38 mouse cellular contexts compared by ENCODE assay signal in the genomic region with DNA sequence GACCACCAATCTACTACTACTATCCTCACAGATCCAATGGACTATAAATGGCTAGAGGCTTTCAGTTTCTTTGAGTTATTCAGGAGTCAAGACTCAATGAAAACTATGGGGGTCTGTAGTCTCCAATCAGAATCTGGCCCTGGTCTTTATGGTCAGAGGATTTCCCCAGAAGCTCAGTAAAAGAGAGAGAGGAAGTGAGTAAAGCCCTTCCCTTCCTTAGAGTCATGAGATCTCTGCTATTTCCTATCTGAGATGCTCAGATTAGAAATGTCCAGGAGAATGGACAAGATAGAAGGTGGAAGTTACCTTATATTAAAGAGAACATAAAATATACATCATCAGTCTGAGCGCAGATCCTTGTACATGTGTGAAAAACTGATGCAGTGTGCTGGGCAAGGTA. TPM values are rescaled to one million over a fixed set of nuclear protein-coding genes. Genes with fewer than 3 reads are reported as not detected.
"Had no signal": no experiment of that assay in that cellular context is flagged by ENCODE, and none has a peak within 500 bp of the region (broad histone marks: within the 10 kb centered on the region; RNA-seq: fewer than 3 reads in every experiment).

No protein-coding gene starts in this region.

- H3K27me3 ChIP-seq: heart, embryonic 12.5 days; hindbrain, embryonic 13.5 days; hindbrain, embryonic 15.5 days; kidney, embryonic 15.5 days; limb, embryonic 13.5 days; limb, embryonic 15.5 days had no signal

- H3K4me3 ChIP-seq: heart, embryonic 10.5 days; heart, embryonic 12.5 days; hindbrain, embryonic 10.5 days; hindbrain, embryonic 13.5 days; hindbrain, embryonic 15.5 days; kidney, embryonic 15.5 days; limb, embryonic 13.5 days; limb, embryonic 15.5 days; liver, embryonic 12.5 days had no signal

- H3K4me2 ChIP-seq: heart, embryonic 12.5 days; hindbrain, embryonic 13.5 days; hindbrain, embryonic 15.5 days; kidney, embryonic 15.5 days; limb, embryonic 13.5 days; limb, embryonic 15.5 days; liver, embryonic 12.5 days had no signal

- H3K27ac ChIP-seq: heart, embryonic 10.5 days; hindbrain, embryonic 10.5 days; hindbrain, embryonic 13.5 days; hindbrain, embryonic 15.5 days; hindbrain, postnatal 0 days; kidney, embryonic 15.5 days; kidney, postnatal 0 days; limb, embryonic 13.5 days; limb, embryonic 15.5 days; liver, embryonic 12.5 days; liver, embryonic 14.5 days had no signal

- DNase-seq: gastrocnemius, postnatal 10 days; gastrocnemius, postnatal 25 days; heart, adult 18-20 months; heart, postnatal 10 days; heart, postnatal 4 days; kidney, adult 11 months; kidney, adult 2 months; kidney, adult 9 months; kidney, postnatal 14 days; kidney, postnatal 36 days; layer of hippocampus, adult 9-11 months; layer of hippocampus, postnatal 36 days; left cerebral cortex, postnatal 4 days had no signal

- ATAC-seq: hindbrain, postnatal 0 days; intestine, embryonic 16.5 days; liver, embryonic 12.5 days had no signal

- H3K9ac ChIP-seq: heart, embryonic 12.5 days; hindbrain, embryonic 13.5 days; hindbrain, embryonic 15.5 days; kidney, embryonic 15.5 days; limb, embryonic 13.5 days; limb, embryonic 15.5 days; liver, embryonic 12.5 days; liver, embryonic 14.5 days had no signal

- H3K9me3 ChIP-seq: heart, embryonic 10.5 days; heart, embryonic 12.5 days; hindbrain, embryonic 10.5 days; hindbrain, embryonic 13.5 days; hindbrain, embryonic 15.5 days; kidney, embryonic 15.5 days; limb, embryonic 13.5 days; limb, embryonic 15.5 days; liver, embryonic 12.5 days had no signal

- H3K4me1 ChIP-seq: heart, embryonic 10.5 days; hindbrain, embryonic 10.5 days; hindbrain, embryonic 13.5 days; hindbrain, embryonic 15.5 days; kidney, embryonic 15.5 days; limb, embryonic 13.5 days; limb, embryonic 15.5 days; liver, embryonic 12.5 days had no signal

- H3K36me3 ChIP-seq: heart, embryonic 10.5 days; heart, embryonic 12.5 days; hindbrain, embryonic 10.5 days; hindbrain, embryonic 13.5 days; hindbrain, embryonic 15.5 days; kidney, embryonic 15.5 days; limb, embryonic 13.5 days; limb, embryonic 15.5 days; liver, embryonic 12.5 days had no signal

RNA-seq across cellular contexts. Expression of a gene that starts 19.3 kb away (rescaled TPM):
- total RNA-seq: gastrocnemius, postnatal 25 days; gastrocnemius, postnatal 4 days; heart, adult 18-20 months; heart, postnatal 10 days; heart, postnatal 25 days; hindbrain, postnatal 0 days; layer of hippocampus, adult 18-20 months; layer of hippocampus, adult 8-10 months; layer of hippocampus, postnatal 14 days; layer of hippocampus, postnatal 36 days; left cerebral cortex, adult 18-20 months; left cerebral cortex, adult 8-10 months; left cerebral cortex, postnatal 10 days; left cerebral cortex, postnatal 25 days; left cerebral cortex, postnatal 4 days had no signal
- polyA plus RNA-seq: heart, embryonic 10.5 days; hindbrain, embryonic 10.5 days; hindbrain, embryonic 13.5 days; hindbrain, embryonic 15.5 days; hindbrain, postnatal 0 days; intestine, embryonic 14.5 days; kidney, adult 2 months; kidney, postnatal 0 days; large intestine, adult 2 months; limb, embryonic 11.5 days had no signal
